Mouse (Mus musculus) kidney, adult 8-10 months (tissue): ENCODE results near the gene Pear1.

Experiments used
- DNase-seq, 2 experiments: peaks; one replicate each; pipeline ENCODE4 v3.0.0; 2022

The Pear1 gene

DNA sequence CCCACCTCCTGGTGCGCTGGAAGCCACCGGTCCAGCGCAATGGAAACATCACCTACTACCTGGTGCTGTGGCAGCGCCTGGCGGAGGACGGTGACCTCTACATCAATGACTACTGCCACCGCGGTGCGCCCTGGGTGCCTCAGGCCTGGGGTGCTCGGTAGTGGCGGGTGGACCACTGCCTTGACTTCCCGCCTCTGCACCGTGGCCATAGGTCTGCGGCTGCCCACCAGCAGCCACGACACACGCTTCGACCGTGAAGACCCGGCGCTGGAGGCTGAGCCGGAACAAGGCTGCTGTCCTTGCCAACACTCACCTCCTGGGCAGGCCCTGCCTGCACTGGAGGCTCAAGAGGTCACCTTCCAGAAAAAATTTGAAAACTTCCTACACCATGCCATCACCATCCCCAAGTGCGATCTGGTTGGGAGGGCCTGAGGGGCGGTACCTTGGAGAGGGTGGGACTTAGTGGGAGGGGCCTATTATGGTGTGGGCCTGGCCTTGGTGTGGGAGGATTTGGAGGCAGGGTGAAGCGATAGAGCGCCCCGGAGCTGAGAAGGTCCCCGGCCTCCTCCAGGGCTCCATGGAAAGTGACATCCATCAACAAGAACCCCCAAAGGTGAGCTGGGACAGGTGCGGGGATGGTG is 14.7 kb downstream of the Pear1 start:
- DNase-seq, result peak; percentile 17 to 30

DNA sequence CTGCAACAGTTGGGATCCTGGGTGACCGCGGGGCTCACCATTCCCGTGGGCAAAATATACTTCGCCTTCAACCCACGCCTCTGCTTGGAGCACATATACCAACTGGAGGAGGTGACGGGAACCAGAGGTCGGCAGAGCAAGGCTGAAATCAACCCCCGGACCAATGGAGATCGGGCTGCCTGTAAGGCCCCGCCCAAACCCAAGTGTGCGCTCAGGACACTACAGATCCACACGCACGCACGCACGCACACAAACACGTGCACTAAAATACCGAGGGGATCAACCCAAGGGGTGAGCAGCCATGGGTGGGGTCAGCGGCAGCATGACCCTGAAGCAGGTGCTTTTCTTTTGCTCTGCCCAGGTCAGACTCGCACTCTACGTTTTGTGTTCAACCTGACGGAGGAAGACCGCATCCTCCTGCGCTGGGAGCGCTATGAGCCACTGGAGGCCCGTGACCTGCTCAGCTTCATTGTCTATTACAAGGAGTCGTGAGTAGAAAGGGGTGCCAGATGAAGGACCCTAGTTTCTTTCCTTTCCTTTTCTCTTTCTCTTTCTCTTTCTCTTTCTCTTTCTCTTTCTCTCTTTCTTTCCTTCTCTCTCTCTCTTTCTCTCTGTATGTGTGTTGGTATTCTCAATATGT is 19.9 kb downstream of the Pear1 start:
- no peak for DNase-seq

DNA sequence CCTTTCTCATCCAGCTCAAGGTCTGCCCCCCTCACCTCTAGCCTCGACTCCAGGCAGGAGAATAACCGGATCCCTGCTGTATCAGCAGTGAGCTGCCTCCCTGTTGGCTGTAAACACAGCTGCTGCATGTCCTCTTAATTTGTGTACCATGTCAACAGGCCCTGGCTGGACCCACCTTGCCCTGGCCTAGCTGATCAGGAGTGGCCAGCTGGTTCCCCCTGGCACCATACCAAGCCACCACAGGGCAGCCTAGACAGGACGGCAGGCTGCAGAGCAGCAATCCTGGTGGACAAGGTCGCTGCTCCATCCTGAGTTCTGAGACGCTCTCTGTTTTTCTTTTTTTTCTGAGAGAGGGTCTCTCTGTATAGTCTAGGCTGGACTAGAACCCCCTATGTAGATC is 22.4 kb downstream of the Pear1 start:
- DNase-seq, result peak in 1 of 2 experiments; percentile 37

DNA sequence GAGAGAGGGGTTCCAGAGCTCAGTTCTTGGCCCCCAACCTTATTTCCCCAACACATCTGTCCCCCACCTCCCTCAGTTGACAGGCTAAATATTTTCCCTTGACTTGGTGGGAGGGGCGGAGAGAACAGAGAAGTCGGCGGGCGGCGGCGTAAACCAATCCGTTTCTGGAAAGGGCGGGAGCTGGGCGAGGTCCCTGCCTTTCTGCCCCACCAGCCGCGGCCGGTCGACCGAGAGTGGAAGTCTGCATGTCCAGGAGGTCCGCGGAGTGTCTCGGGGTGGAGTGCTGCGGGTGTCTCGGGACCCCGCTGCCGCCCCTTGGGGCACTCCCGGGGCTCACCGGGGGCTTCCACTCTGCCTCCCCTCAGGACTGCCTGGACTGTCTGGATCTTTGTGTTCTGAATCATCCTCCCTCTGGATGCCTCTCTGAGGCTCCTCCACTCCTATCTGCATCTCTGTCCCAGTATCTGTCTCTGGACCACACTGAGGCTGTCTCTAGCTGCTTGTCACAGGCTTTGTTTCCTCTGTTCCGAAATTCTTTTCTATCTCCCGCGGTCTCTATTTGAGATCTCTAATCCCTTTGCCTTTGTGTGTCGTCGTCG is 27.3 kb downstream of the Pear1 start, which contains the start of gene Insrr:
Insrr (plus strand) TSS at position 216 of the 599 bp plus-strand sequence.
- DNase-seq, result peak in 1 of 2 experiments; percentile 17

DNA sequence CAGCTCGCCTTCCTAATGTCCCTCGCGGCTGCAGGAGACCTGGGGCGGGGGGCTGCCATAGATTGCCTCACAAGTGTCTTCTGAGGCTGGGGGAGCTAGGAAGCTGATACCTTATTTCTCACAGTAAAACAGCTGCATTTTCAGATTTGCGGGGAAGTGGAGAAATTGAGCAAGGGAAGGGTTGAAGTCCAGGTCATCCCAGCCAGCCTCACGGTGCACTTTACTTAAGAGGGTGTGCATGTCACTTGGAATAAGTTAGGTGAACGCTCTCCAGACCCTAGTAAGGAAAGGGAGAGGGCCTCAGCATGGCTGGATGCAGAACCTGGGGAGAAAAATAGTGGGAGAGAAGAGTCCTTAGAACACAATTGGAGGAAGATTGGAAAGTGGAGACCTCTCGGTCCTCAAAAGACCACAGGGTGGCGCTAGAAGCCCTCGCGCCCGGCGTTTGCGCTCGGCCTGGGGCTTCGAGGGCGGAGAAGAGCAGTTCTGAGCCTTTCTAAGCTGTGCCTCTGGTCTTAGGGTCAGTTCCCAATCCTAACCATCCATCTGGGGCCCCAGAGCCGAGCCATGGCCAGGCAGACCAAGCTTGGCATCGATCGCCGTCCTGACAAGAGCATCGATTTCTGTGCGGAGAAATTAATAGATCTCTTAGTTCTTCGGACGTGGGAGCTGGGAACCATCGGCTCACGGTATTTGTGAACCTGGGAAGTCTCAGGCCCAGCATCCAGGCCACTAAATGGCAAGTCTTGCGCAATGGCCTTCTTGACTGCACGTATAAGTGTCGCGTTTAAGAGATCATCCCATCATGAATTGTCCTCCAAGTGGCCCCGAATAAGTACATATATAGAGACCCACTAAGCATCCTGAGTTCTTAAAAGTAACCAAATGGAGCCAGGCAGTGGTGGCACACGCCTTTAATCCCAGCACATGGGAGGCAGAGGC is 28.5 kb downstream of the Pear1 start:
- DNase-seq, result peak in 1 of 2 experiments; percentile 55

DNA sequence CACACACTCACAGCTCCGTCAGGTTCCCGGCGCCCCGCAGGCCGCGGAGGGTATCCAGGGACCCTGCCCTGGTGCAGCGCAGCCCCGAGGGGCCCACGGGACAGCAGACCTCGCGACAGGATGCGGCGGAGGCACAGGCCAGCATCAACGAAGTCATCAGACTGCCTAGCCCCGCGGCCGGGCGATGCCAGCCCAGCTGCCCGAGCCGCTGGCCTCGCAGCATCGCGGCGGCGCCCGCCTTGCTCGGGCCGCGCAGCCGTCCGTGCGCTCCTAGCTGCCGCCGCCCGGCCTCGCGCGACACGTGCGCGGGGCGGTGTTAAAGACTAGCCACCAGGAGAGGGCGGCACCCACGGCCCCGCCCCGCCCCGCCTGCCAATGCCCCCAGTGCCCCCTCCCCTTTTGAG is 29.2 kb downstream of the Pear1 start, which contains the start of gene Ntrk1:
Ntrk1 (minus strand) TSS at position 241 of the 404 bp plus-strand sequence.
- DNase-seq, result no peak

DNA sequence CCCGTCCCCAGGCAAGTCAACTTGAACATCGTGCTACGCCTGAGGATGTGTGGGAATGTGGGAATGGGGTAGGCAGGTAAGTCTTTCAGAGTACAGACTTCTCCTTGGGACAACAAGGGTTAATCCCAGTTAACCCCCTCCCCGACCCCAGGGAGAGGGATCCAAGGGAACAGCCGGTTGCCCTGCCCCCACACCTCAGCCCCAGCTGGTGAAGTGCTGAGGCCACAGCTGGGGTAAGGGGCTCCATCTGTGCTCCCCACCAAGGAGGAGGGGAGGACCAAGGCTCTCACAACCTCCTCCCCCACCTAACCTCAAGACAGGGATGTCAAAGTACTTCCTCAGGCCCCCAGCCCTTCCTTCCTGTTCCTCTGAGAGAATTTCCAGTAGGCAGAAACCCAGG is 34.3 kb downstream of the Pear1 start:
- no peak for DNase-seq

DNA sequence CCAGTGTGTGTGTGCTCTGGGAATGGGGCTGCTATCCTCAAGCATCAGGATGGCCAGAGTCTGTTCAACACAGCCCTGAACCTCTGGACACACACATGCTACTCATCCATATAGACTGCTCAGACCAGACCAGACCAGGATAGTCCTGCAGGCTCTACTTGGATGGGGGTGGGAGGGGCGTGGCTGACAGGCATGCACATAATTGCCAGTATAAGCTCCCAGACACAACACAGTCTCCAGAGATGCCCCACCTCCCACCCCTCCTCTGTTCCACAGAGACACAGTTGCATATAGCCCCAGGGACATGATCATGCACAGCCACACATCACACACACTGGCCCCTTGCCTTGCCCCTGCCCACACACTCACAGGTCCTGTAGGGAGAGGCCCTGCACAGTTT is 34.9 kb downstream of the Pear1 start:
- DNase-seq, result no peak

DNA sequence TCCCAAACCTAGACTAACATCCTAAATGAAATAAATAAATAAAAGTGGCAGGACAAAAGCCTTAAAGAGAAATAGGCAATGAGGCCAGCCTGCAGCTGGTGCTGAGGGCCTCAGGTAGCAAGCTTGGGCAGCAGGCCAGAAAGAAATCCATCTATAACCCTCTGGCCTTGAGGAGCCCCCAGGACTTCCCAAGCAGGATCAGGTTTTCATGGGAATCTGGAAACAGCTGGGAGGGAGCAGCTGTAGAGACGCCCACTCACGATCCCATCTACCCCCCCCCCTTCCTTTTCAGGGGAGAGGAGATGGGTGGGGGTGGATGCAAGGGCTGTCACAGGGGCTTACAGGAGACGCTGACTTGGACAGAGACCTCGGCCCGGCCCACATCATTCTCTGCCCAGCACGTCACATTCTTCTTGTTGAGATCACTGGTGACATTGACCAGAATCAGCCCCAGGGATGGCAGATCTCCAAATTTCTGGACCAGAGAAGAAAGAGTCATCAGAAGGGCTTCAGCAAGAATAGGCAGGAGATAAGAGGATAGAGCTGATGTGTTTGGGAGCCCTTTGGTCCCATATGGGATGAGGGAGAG is 38.4 kb downstream of the Pear1 start:
- no peak for DNase-seq

DNA sequence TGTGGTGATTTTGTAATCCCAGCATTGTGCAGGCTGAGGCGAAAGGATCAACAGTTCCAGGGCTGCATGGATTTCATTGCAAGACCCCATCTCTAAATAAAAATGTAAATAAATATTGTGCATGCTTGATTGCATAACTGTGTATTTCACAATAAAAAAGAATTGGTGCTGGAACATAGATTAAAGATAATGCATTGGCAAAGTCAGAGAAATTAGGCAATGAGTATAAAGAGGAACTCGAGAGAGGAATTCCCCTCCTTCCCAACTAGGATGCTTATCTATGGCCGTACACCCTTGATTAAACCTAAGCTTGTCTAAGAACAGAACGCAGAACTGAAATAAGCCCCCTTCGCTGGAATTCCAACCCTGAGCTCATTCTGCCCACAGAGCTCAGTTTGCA is 39.0 kb downstream of the Pear1 start:
- no peak for DNase-seq

DNA sequence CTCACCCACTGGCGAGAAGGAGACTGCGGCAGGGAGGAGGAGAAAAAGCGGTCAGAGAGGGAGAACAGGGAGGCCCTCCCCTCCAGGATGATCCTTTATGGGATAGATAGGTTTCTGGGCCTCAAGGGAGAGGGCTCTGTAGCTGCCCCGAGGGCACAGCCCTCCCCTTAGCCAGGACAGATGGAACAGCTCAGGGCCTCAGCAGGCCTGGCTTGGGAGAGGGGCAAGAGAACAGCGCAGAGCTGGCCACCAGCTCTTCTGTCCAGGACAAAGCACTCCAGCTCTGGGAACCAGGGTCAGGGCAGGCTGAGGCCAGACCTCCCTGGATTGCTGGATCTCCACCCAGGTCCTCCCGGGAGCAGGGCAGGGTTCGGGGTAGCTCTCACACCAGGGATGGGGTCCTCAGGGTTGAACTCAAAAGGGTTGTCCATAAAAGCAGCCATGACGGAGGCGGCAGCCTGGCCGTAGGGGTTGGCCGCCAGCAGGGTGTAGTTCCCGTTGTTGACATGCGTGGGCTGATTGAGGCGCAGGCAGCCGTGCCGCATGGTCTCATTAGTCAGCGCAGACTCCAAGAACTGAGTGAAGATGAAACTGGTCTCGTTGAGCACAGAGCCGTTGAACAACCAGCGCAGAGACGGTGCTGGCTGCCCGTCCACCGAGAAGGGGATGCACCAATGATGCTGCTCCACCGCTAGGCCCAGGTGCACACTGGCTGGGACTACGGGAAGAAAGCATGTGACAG is 40.7 kb downstream of the Pear1 start:
- no peak for DNase-seq

DNA sequence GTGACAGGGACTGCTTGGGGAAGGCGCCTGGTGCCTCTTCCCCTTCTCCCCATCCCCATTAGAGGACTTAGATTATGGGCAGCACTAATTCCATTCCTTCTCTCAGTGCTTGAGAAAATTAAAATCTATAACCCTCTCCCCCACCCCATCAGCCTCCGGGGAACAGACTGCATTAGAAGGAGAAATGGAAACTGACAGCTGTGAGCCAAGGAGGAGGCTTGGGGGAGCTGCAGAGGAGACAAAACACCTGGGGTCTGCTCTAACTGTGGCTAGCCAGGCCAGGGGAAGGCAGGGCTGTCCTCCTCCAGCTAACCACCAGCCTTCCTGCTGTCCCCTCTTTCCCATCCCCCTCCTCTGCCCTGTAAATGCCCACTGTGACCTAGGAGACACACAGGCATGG is 45.0 kb downstream of the Pear1 start:
- DNase-seq, result no peak

DNA sequence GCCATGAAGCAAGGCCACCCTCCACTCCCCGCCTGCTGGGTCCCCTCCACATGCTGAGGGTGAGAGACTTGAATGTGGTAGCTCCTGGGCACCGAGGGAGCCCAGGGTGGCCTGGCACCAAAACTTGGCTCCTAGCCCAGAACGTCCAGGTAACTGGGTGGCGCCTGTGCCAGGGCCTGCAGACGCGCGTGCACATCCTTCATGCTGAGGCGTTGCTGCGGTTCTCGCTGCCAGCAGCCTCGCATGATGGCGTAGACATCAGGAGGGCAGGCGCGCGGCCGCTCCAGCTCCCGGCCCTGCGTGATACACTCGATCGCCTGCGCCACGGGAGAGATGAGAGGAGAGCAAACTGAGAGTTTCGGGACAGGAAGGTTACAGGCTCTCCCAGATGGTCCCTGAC is 45.8 kb downstream of the Pear1 start:
- DNase-seq, result peak in 1 of 2 experiments; percentile 34

DNA sequence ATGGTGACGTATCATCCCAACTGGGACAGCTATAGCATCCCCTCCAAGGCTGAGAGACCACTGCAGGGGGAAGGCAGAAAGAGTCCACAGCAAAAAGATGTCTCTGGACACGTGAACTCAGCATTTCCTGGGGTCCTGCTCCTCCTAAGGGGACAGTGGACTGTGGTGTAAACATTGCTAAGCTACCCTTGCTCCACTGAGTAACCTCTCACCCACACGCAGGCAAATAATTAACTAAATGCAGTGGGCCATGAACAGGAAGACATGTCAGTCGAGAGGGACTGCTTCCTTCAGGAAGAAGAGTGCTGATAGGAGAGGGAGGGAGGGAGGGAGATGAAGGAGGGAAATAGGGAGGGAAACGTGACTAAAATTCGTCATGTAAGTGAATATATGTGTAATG is 53.0 kb downstream of the Pear1 start:
- DNase-seq, result peak; percentile 76 to 87

DNA sequence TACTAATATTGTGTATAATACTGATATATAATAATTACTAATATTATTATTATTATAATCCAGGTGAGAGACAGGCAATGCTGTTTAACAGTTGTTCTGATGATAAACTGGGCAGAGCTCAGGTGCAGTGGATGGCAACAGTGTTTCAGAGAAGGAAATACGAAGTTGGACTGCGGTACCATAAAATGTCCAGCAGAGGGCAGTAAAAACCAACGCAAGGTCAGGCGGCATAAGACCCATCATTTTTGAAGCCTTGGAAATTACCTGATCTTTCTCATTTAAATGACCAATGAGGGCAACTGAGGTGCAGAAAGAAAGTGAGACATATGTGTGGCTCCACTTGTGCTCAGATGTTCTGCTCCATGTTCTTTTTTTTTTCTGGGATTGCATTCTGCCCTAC is 53.8 kb downstream of the Pear1 start:
- DNase-seq, result peak; percentile 54 to 65

DNA sequence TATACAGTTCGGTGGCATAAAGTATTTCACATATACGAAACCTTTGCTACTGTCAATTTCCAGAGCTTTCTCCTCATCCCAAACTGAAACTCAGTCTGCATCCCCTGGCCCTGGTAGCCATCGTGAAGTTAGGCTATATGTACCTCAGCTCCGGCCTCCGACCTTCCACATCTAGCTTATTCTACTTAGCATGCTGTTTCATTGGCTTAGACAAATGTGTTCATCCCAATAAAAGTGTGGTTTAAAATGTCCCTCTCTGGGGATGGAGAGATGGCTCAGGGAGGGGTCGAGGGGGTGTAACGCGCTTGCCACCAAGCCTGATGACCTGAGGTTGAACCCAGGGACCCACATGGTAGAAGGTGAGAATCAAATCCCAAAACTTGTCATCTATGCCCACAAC is 54.6 kb downstream of the Pear1 start:
- no peak for DNase-seq

DNA sequence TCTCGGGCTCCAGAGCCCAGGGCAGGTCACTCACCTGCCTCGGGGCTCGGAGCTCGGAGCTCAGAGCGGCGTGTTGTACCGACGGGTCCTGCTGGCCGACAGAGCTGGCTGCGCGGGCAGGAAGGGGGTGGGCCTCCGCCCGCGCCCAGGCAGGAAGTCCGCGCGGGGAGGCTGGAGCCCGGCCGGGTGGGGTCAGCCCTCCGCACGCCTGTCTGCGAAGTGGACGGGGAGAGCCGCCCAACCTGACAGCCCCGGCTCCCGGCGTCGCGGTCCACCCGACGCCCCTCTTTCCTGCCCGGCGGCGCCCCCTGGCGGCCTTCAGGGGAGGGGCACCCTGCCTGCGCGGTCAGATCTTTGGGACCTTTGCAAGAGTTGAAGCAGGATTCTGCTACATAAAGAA is 55.3 kb downstream of the Pear1 start:
- peak; percentile 81 to 83 for DNase-seq

DNA sequence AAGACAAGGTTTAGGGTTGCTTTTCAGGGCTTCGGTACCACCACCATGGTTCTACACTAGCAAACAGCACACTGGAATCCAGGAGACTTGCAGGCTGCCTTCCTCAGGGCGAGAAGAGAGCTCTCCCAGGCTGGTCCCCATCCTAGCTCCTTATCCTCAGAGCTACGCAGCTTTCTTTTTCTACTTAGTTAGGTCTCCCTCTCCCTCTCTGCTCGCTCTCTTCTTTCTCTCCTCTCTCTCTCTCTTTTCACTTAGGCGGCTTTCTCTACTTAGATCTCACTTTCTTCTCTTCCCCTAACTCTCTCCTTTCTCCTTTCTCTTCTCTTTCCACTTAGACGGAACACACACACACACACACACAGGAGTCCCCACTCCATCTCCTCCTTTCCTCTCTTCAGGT is 55.7 kb downstream of the Pear1 start:
- no peak for DNase-seq

DNA sequence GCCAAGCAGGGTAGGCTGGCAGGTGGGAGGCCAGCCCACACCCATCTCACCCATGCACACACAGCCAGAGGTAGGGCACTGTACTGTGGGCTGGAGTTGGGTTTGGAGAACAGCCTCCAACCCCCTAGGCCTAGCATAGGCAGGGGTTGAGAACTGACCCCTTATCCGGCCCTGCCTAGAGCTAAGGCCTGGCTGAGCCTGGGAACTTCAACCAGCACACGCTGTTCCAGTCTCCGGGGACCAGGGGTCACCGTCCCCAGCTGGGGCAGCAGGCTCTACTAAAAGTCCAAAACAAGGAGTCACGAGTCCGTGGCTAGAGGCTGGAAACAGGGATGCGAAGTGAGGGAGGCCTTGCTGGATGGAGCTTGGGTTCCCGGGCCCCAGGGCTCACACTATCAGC is 56.3 kb downstream of the Pear1 start:
- DNase-seq, result peak; percentile 46 to 60

DNA sequence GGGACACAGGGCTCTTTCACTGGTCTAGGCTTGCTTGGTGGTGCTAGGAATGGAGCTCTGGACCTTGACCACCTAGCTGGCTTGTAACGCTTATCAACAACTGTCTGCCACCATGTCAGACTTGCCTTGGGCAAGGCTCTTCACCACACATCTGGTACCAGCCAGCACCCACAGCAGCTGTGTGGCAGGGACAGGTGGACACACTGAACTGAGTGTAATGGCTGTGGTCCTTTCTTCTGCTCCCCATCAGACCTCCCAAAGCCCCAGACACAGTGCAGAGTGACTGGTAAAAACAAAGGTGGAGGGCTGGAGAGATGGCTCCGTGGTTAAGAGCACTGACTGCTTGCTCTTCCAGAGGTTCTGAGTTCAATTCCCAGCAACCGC is 57.8 kb downstream of the Pear1 start:
- no peak for DNase-seq

DNA sequence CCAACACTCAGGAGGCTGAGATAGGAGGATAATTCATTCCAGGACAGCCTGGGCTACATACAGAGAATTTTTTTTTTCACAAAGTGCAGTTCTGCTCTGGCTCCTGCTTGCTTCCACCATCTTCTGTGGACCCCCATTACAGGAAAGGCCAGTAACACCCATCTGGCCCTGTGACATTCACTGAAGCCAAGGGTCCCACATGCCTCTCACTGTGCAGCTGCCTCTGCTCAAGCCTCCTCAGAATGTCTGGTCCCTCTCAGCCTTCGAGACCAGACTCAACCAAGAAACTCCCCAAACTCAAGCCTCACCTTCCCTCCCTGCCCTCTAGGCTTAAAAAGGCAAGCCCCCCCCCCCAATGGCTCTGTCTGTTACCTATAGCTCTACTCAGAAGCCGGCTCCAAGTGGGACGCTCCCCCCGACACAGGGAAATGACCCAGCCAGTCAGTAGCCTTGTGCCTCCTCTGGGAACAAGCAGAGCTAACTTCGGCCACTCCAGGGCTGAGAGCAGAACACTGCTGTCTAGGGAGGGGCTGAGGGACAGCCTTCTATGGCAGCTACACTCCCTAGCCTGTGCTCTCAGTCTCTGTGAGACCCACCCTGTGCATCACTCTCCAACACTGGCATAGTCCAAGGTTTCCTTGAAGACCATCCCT is 58.3 kb downstream of the Pear1 start:
- DNase-seq, result no peak
